10 mouse cellular contexts compared by ENCODE assay signal in genomic region chr3:97659746-97660145, GRCm38 (mm10). TPM values are rescaled to one million over a fixed set of nuclear protein-coding genes. Genes with fewer than 3 reads are reported as not detected.
DNase-seq lines count a peak whose midpoint lies in the region; ATAC-seq and TF ChIP-seq lines count a peak whose summit lies in the region.
"Had no signal": no experiment of that assay in that cellular context is flagged by ENCODE, and none has a peak within 500 bp of the region (broad histone marks: within the 10 kb centered on the region; RNA-seq: fewer than 3 reads in every experiment).

No protein-coding gene starts in this region.

- ATAC-seq in embryonic facial prominence, embryonic 12.5 days (ENCODE audit: insufficient number of reproducible peaks, insufficient read depth, low FRiP score, low TSS enrichment): no peak
- no peak for ATAC-seq in limb, embryonic 13.5 days (ENCODE audit: low FRiP score, low read depth)

- no peaks in the 10 kb centered on the region for H3K9me3 ChIP-seq in embryonic facial prominence, embryonic 12.5 days
- H3K9me3 ChIP-seq in limb, embryonic 13.5 days: no peaks in the 10 kb centered on the region

- no peaks in the 10 kb centered on the region for H3K36me3 ChIP-seq in kidney, adult 2 months (ENCODE audit: control insufficient read depth, insufficient read depth, low read length)
- H3K36me3 ChIP-seq in embryonic facial prominence, embryonic 12.5 days: peaks cover 17% of the 10 kb centered on the region
- peaks cover 14% of the 10 kb centered on the region for H3K36me3 ChIP-seq in limb, embryonic 13.5 days

- H3K27me3 ChIP-seq in kidney, adult 2 months (replicated peaks; ENCODE audit: control insufficient read depth, insufficient read depth, low read length): no peaks in the 10 kb centered on the region
- no peaks in the 10 kb centered on the region for H3K27me3 ChIP-seq in embryonic facial prominence, embryonic 12.5 days
- H3K27me3 ChIP-seq in limb, embryonic 13.5 days: no peaks in the 10 kb centered on the region

- peak; percentile 19 for DNase-seq in kidney, adult 2 months
- no peak for DNase-seq in kidney, adult 11 months
- DNase-seq in NIH3T3 (ENCODE audit: low read depth): peak; percentile 49
- DNase-seq in gastrocnemius, adult 8-10 months (ENCODE audit: low spot score in 2 of 2): no peak
- no peak for DNase-seq in kidney, postnatal 25 days
- DNase-seq: kidney, adult 18-20 months had no signal

- H3K4me2 ChIP-seq in embryonic facial prominence, embryonic 12.5 days (replicated peaks): peak overlapping the region; percentile 2; the same call in 1 of the 2 replicates
- peak overlapping the region; percentile 84 for H3K4me2 ChIP-seq in limb, embryonic 13.5 days (replicated peaks)

- no peak overlapping the region for H3K4me3 ChIP-seq in kidney, adult 2 months (ENCODE audit: insufficient read depth, low read depth, low read length)
- no peak overlapping the region for H3K4me3 ChIP-seq in embryonic facial prominence, embryonic 12.5 days
- H3K4me3 ChIP-seq in limb, embryonic 13.5 days: peak overlapping the region; percentile 81

- WGBS in kidney, adult 2 months: 86% methylated on average over 7 of the region's 7 CpGs
- 86% methylated on average over 7 of the region's 7 CpGs for WGBS in embryonic facial prominence, embryonic 12.5 days
- WGBS in limb, embryonic 13.5 days: 92% methylated on average over 7 of the region's 7 CpGs

- peak overlapping the region; percentile 30; the same call in 1 of the 2 replicates for H3K9ac ChIP-seq in embryonic facial prominence, embryonic 12.5 days
- 0 out of 2 replicates have a peak overlapping the region, but pooled peaks have one; percentile 4 for H3K9ac ChIP-seq in limb, embryonic 13.5 days

- no peaks in the 10 kb centered on the region; the same call in 1 of the 2 replicates for H3K4me1 ChIP-seq in kidney, adult 2 months (ENCODE audit: control insufficient read depth, insufficient read depth, low read length)
- peaks cover 7% of the 10 kb centered on the region; the same call in 1 of the 2 replicates for H3K4me1 ChIP-seq in embryonic facial prominence, embryonic 12.5 days
- H3K4me1 ChIP-seq in limb, embryonic 13.5 days: peaks cover 35% of the 10 kb centered on the region

- no peak overlapping the region for H3K27ac ChIP-seq in kidney, adult 2 months (ENCODE audit: insufficient read depth, low read depth, low read length)
- H3K27ac ChIP-seq in embryonic facial prominence, embryonic 12.5 days: no peak overlapping the region
- H3K27ac ChIP-seq in limb, embryonic 13.5 days: no peak overlapping the region

- no peak for TF ChIP-seq CTCF in kidney, adult 2 months (conservative IDR thresholded peaks at IDR 0.05; ENCODE audit: insufficient read depth, insufficient read length, low read depth, low read length)

- no peak for TF ChIP-seq POLR2A in kidney, adult 2 months (IDR thresholded peaks at IDR 0.05; ENCODE audit: low read depth, low read length)

RNA-seq across cellular contexts. Expression of gene Prkab2, which starts 1.8 kb away (rescaled TPM):
- polyA plus RNA-seq in kidney, adult 2 months (2012; rRNA removed): 4.5 and 4.7 TPM in 2 replicates
- polyA plus RNA-seq in embryonic facial prominence, embryonic 12.5 days (2016; fragmentation: Nextera tagmentation; extraction: Ambion mirVana): 9.6 and 10.8 TPM in 2 replicates
- polyA plus RNA-seq in limb, embryonic 13.5 days (2015; fragmentation: Nextera tagmentation; extraction: Ambion mirVana): 6.8 and 7.8 TPM in 2 replicates
- 100 to 1,000 TPM; 206 to 278 (median 246) TPM for total RNA-seq in gastrocnemius, adult 8-10 months (2022)

RNA-seq across cellular contexts. Expression of gene Gm17651, which starts 14.7 kb away (rescaled TPM):
- polyA plus RNA-seq in kidney, adult 2 months (2012; rRNA removed): not detected in 2 replicates
- not detected in 2 replicates for polyA plus RNA-seq in embryonic facial prominence, embryonic 12.5 days (2016; fragmentation: Nextera tagmentation; extraction: Ambion mirVana)
- polyA plus RNA-seq in limb, embryonic 13.5 days (2015; fragmentation: Nextera tagmentation; extraction: Ambion mirVana): not detected in 2 replicates
- total RNA-seq in gastrocnemius, adult 8-10 months (2022): not detected
- total RNA-seq: common myeloid progenitor, adult 5-6 weeks had no signal
- polyA plus RNA-seq: liver, embryonic 16.5 days had no signal

RNA-seq across cellular contexts. Expression of gene Fmo5, which starts 31.1 kb away (rescaled TPM):
- polyA plus RNA-seq in kidney, adult 2 months (2012; rRNA removed): 7.9 and 9.9 TPM in 2 replicates
- polyA plus RNA-seq in embryonic facial prominence, embryonic 12.5 days (2016; fragmentation: Nextera tagmentation; extraction: Ambion mirVana): 1.3 and 1.5 TPM in 2 replicates
- polyA plus RNA-seq in limb, embryonic 13.5 days (2015; fragmentation: Nextera tagmentation; extraction: Ambion mirVana): 1.6 and 2.0 TPM in 2 replicates
- 1 to 10 TPM; 5.9 to 7.6 (median 7.5) TPM for total RNA-seq in gastrocnemius, adult 8-10 months (2022)

RNA-seq across cellular contexts. Expression of gene Chd1l, which starts 49.7 kb away (rescaled TPM):
- 3.9 and 5.0 TPM in 2 replicates for polyA plus RNA-seq in kidney, adult 2 months (2012; rRNA removed)
- polyA plus RNA-seq in embryonic facial prominence, embryonic 12.5 days (2016; fragmentation: Nextera tagmentation; extraction: Ambion mirVana): 20.1 and 20.5 TPM in 2 replicates
- polyA plus RNA-seq in limb, embryonic 13.5 days (2015; fragmentation: Nextera tagmentation; extraction: Ambion mirVana): 15.6 and 15.9 TPM in 2 replicates
- total RNA-seq in gastrocnemius, adult 8-10 months (2022): 10 to 100 TPM in 3 of 4 experiments, 1 to 10 TPM in 1; 9.4 to 11.6 (median 11.1) TPM

Comparison
In these comparisons a context has a peak if more than half of its experiments do, and no peak if none do; other contexts are left out.
1. DNase-seq: peak in kidney, adult 2 months (single experiment) and NIH3T3 (single experiment); none in kidney, adult 11 months (single experiment), gastrocnemius, adult 8-10 months (0 of 2) and kidney, postnatal 25 days (0 of 2).